Mouse (Mus musculus) monocyte, adult 2 months (primary cell): Measurements from ENCODE around the gene Mnt.
"Not testable (repeated sequence)": the region's sequence is repeated elsewhere in the genome, so short reads cannot be mapped to it uniquely, and the experiment has no call there.

Experiments
- DNase-seq, 2 experiments: peaks; one replicate each; pipeline ENCODE4 v3.0.0; 2022; ENCODE audit warnings: low spot score in 2 of 2, low read depth in 1 of 2

The Mnt gene

GRCm38 (mm10) chr11:74830256-74831161, at the start of gene Mnt:
Gene Mnt, plus strand, starts transcription at chr11:74830920.
- peak; percentile 99 for DNase-seq

DNA sequence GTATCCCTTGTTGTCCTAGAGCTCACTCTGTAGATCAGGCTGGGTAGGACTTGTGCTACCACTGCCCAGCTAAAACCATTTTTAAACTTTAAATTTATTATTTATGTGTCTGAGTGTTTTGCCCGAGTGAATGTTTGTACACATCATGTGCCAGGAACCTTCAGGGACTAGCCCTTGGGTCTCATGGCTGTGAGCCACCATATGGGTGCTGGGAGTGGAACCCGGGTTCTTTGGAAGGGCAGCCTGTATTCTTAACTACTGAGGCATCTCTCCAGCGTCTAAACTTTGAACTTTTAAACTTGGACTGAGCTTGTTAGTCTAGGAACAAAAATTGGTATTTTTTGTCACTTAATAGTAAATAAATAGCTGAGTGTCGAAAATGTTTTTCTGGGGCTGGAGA, 37.8 kb upstream of the Mnt start:
- no peak for DNase-seq

DNA sequence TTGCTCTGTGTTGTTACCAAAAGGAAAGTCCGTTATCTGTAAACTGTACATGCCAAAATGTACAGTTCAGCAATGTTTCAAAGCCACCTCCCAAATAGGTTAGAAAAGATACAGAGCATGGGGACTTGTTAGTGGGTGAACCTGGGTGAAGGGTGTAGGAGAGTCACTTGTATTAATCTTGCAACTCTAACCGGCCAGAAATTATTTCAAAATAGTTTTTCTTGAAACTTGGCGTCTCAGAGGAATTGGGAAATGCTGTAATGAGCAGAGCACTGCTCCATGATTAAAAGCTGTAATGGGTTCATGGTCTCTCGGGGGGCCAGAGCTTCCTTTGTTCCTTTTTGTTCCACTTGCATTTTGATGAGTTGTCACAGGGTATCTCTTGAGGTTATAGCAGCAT, 30.1 kb upstream of the Mnt start:
- DNase-seq = no peak

GRCm38 (mm10) chr11:74804081-74804627, 26.6 kb upstream of the Mnt start:
- no peak for DNase-seq

GRCm38 (mm10) chr11:74807246-74807882, 23.4 kb upstream of the Mnt start:
- DNase-seq = no peak

- no peak for DNase-seq
Measured at GRCm38 (mm10) chr11:74808251-74808853, 22.4 kb upstream of the Mnt start.

DNA sequence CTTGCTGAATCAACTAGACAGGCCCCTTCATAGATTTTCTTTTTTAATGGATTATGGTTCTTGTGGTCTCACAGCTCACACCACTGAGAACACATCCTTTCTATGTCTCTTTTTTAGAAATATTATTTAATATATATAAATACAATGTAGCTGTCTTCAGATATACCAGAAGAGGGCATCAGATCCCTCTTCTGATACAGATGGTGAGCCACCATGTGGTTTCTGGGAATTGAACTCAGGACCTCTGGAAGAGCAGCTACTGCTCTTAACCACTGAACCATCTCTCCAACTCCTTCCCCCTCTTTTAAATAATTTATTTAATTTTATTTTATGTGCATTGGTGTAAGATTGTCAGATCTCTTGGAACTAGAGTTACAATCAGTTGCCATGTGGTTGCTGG, 20.6 kb upstream of the Mnt start:
- DNase-seq = no peak

DNA sequence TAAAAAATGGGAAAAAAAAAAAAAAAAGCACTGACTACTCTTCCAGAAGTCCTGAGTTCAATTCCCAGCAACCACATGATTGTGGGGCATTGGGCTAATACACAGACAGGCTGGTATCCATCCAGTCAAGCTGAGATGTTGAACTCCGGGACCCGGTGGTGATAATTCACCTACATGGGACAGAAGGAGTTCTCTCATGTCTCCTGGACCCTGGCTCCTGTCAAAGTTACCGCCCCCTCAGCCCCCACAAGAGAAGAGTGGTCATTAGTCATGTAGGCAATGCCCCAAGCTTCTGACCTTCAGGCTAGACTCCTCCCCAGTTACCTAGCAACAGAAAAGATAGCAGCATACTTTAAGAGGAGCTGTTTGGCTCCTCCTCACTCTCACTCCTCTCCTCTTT, 19.7 kb upstream of the Mnt start:
- DNase-seq = not testable (repeated sequence)

DNA sequence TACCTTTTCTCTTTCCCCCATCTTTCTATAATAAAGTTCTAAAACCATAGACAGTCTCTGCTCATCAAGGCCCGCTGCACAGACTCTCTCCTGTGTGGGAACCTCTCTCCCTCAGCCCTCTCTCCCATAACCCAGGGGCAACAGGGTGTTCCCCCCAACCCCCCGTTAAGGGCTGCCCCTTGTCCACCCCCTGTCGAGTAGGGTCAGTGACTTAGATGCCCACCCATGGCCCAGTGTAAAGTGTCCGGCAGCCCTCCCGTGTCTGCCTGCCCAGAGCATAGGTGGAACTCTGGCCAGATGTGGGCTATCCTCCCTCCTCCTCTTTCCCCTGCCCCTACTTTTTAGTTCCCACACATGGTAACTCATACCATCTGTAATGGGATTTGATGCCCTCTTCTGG, 19.2 kb upstream of the Mnt start:
- DNase-seq = no peak

GRCm38 (mm10) chr11:74815795-74816194, 14.9 kb upstream of the Mnt start:
- DNase-seq = no peak

- DNase-seq = no peak
Measured at GRCm38 (mm10) chr11:74820921-74821320, 9.8 kb upstream of the Mnt start.

- DNase-seq = peak in 1 of 2 experiments; percentile 4
Measured at GRCm38 (mm10) chr11:74821463-74821862, 9.3 kb upstream of the Mnt start.

DNA sequence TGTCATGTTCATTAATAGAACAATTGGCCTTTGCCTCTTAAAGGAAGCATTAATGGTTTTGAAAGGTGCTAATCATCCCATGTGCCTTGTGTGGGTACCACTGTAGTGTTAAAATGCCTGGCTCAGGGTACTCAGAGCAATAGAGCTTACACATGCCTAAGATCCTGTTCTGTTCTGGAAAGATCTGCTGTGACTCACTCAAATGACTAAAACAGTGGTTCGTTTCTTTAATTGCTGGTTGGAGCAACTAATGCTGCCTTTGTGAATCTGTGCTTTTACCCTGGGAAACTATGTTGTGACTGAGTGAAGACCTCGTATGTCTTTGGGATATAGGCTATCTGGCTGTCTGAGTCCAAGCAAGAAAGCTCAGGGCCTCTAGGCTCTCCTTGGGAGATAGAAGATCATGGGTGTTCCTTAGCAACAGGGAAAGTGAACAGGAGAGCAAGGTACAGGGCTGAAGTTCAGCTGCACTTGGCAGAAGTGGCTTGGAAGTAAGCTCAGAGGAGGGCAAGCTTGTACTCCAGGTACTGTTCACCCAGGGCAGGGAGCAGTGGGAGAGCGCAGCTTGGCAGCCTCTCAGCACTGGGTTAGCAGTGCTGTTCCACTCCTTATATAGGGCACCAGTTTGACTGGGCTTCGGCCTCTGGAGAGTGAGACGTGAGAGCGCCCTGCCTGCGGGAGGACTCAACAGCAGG, 7.8 kb upstream of the Mnt start:
- no peak for DNase-seq

GRCm38 (mm10) chr11:74826151-74826550, 4.6 kb upstream of the Mnt start:
- DNase-seq = peak in 1 of 2 experiments; percentile 29

DNA sequence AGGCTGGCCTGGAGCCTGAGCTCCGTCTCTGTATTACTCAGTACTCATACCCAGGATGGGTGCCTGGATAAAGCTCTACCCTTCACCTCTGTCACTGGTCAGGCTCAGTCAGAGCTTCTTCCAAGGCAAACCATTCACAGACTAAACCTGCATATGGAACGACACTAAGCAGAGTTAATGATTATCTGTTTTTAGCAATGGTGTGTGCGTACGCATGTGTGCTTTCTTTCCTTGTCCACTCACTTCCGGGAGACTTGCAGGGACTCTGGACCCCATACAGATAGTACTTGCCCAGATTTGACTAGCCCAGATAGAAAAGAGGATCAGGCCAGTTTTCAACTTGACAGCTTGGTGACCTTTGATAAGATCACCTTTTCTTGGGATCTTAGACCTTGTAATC, 4.0 kb upstream of the Mnt start:
- DNase-seq = peak in 1 of 2 experiments; percentile 7

- DNase-seq = no peak
Measured at GRCm38 (mm10) chr11:74827791-74828403, 2.8 kb upstream of the Mnt start.

- peak; percentile 27 to 46 for DNase-seq
Measured at GRCm38 (mm10) chr11:74828404-74828931, 2.3 kb upstream of the Mnt start.

DNA sequence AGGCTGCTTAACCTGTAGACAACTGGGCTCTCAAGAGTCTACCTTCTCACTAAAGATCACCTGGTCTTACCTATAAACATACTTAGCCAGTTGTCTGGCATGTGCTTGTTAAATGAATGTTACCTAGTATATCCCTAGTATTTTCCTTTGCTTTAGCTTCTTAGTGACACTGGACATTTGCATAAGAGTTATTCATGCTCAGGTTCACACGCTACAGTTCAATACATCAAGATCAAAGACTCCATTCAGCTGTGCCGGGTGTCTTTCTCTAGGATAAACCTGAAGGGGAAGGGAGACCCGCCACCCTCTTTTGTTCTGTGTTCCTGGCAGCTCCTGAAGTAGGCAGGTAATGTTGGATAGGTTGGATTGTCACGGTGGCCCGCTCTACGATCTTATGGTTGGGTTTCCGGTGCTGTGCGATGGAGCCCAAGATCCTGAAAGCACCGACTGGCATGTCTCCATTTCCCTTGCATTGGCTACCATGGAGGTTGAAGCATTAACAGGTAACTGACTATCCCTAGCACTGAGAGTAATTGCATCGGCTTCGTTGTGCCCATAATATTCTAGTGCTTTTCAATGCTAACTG, 1.7 kb upstream of the Mnt start:
- DNase-seq = no peak

GRCm38 (mm10) chr11:74829812-74830211, 908 bp upstream of the Mnt start:
- DNase-seq = peak; percentile 91 to 94

DNA sequence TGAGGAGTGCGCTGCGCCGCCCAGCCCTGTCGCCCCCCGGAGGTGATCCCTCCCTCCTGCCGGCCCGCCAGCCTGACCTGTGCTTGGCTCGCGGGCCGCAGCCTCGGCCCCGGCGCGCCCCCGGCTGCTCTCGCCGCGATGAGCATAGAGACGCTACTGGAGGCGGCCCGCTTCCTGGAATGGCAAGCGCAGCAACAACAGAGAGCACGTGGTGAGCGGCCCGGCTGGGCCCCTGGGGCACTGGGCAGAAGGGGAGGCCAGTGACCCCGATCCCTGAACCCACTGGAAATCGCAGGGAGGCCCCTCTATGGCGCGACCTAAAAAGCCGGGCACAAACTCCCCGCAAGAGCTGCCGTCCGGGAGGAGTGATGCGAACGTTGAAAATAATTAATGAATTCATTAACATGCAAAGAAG, 478 bp downstream of the Mnt start:
- peak in 1 of 2 experiments; percentile 54 for DNase-seq
